Mouse (Mus musculus) gastrocnemius, postnatal 10 days (tissue): ENCODE measurements around the gene Tmem132a. TPM values are rescaled to one million over a fixed set of nuclear protein-coding genes. Genes with fewer than 3 reads are reported as not detected.

Source experiments
- DNase-seq: peaks from one replicate; pipeline ENCODE4 v3.0.0; 2021; ENCODE audit warnings: mixed read lengths
- total RNA-seq, 2 experiments: library from RNA; stranded (reverse); gene quantifications; 2 replicates each; pipeline ENCODE4 v1.2.3; 2021

The Tmem132a gene
- total RNA-seq, 2 experiments from 2014 or later, result 26.9 to 29.9 TPM

DNA sequence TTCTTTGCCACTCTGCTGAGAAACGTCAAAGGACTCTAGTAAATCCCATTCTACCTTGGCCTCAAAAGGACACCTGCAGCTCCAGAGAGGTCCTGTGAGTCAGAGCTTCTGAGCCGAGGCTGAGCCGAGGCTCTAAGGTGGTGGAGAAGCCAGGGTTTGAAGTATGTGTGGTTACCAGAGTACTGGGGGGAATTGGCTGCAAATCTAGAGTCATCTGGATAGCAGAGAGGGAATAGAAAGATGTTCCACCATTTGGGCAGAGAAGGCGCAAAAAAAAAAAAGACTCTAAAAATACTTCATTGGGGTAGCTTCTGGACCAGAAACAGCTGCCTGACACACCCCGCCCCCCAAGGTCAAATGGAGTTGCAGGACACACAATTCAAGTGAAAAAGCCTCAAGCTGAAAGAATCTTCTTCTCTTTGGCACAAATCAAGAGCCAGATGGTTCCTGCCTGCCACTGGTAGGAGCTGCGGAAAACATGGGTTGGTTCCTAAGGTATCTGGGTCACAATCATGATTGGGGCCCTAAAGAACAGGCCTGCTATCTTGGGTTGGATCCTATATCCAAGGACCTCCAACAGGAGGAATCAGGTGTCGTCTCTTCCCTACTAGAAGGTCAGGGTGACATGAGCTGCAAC is 8.6 kb upstream of the Tmem132a start:
- DNase-seq, result no peak

DNA sequence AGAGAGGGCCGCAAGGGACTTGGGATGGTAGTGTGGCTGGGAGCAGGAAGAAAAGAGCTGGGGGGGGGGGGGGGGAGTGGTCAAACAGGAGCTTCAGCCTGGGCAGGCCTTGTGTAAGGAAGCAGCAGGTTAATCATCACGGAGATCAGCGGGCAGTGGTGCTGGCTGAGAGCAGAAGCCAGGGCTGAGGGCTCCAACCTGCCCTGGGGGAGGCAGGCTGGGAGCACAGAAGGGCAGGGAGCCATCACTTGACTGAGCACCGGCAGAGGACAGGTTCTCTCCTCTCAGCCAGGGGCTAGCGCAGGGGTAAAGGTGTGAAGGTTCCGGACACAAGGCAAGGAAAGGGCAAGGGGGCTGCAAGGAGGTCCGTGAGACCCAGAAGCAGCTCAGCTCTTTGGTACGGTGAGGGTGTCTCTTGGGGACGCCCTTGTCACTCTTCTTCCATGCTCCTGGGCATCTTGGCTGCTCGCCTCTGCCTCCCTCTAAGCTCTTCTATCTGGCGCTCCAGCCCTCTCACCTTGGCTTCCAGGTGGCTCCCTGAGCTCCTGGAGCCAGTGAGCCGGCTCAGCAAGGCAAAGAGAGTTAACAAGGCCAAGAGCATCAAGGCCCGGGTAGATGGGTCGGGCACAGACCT is 1.7 kb upstream of the Tmem132a start:
- no peak for DNase-seq

- no peak for DNase-seq
Observed at GRCm38 (mm10) chr19:10870676-10871075, 936 bp upstream of the Tmem132a start.

- DNase-seq, result peak; percentile 76
Observed at GRCm38 (mm10) chr19:10869241-10869885, 377 bp downstream of the Tmem132a start.

- DNase-seq, result no peak
Observed at GRCm38 (mm10) chr19:10868623-10869141, 1.1 kb downstream of the Tmem132a start.

DNA sequence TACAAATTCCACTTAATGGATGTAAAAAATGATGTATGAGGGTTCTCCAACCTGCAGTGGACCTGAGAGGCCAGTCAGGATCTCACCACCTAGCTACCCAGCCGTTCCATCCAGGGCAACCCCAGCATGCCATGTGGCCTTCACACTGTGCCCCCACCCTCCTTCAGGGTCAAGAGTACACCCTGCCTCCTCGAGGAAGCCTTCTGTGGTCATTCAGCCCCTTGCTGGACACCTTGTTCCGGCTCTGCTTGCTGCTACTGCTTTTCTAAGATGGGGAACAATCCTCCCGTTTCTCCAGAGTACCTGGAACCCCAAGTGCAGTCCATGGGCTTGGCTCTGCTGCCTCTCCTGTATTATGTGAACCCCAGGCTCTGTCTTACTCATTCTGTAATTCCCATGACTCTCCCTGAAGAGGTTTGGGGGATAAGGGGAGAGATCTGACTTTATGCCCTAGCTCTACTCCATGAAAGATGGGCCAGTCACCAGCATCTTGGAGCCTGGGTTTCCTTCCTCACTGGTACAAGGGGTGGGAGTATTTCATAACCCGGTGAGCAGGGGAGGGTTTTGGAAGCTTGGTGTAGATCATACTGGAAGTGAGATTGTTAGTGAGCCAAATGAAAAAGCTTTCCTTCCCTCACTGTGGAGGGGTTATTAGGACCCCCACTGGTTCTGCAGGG is 1.7 kb downstream of the Tmem132a start:
- DNase-seq, result no peak

DNA sequence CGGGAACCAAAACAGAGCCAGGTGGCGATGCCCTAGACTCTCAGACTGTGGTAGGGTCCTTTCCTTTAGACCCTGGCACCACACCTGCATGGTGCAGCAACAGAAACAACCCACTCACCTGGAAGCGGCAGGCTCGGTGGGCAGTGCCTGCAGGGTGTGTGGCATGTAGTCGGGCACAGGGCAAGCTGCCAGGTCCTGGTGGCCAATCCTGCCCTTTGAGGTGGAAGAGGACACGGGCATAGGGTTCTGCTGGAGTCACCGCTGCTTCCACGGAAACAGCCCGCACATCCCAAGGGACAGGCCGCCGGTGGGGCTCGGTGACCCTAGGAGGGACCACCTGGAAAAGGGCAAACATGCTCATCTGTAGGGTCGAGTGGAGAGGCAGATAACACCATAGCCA is 3.4 kb downstream of the Tmem132a start:
- DNase-seq, result no peak

DNA sequence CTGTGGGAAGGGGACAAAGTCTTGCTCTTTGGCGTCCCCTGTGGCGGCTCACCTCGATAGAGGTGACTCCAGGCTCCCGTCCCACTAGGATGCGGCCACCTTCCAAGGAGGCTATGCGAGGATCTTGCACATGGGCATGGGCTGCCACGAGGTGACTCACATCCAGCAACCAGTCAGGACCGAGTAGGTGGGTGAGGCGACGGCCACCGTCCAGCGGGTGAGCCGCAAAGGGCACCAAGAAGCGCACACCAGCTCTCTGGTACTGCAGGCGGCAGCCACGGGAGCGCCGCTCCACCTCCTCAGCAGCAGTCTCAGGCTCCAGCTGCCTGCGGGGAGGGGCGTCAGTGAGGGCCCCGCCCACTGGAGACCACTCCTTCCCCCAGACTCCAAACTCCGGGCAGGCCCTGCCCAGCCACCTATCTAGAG is 9.7 kb downstream of the Tmem132a start:
- no peak for DNase-seq

DNA sequence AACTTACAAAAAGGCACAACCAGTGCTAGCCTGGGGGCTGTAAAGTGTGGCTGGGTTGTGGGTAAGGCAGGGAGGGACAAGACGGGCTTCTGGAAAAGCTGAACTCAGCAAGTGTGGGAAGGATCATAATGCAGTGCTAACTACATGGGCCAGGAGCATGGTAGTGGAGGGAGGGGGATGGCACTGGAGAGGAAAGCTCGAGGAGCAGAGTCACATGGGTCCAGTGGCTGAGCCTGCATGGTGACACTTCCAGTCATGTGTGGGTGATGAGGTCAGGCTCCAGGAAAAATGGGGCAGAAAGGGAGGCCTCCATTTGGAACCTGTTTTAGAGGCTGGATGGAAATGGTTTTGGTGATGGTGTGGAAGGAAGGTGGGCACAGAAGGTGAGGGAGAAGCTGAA is 13.2 kb downstream of the Tmem132a start:
- DNase-seq, result no peak

DNA sequence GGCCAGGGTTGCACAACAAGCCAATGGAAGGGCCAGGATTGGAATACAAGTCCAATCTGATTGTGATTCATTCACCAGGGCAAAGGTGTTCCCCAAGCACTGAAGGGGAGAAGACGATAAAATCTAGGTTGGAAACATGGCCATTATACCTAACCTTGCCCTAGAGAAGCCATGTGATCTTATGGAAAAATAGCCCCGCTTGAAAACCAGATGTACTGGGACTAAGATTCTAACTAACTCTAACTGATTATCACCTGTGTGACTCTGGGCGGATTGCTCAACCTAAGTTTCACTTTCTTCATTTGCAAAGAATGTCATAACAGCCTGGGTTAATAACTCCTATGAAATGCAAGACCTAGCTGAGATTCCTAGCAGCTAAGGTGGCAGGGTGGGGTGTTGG is 14.3 kb downstream of the Tmem132a start:
- DNase-seq, result no peak

GRCm38 (mm10) chr19:10847311-10848087 is 22.2 kb downstream of the Tmem132a start:
- DNase-seq, result peak; percentile 55

GRCm38 (mm10) chr19:10846150-10846549 is 23.6 kb downstream of the Tmem132a start:
- no peak for DNase-seq

GRCm38 (mm10) chr19:10845454-10845853 is 24.3 kb downstream of the Tmem132a start:
- no peak for DNase-seq

GRCm38 (mm10) chr19:10844206-10844605 is 25.5 kb downstream of the Tmem132a start:
- DNase-seq, result no peak

GRCm38 (mm10) chr19:10842914-10843313 is 26.8 kb downstream of the Tmem132a start:
- no peak for DNase-seq

GRCm38 (mm10) chr19:10841721-10842626 is 27.8 kb downstream of the Tmem132a start:
- no peak for DNase-seq

GRCm38 (mm10) chr19:10839010-10839892 is 30.5 kb downstream of the Tmem132a start, which contains the start of gene Slc15a3:
Gene Slc15a3, plus strand, starts transcription at chr19:10839727.
- DNase-seq, result no peak

GRCm38 (mm10) chr19:10835671-10836070 is 34.1 kb downstream of the Tmem132a start:
- DNase-seq, result no peak

DNA sequence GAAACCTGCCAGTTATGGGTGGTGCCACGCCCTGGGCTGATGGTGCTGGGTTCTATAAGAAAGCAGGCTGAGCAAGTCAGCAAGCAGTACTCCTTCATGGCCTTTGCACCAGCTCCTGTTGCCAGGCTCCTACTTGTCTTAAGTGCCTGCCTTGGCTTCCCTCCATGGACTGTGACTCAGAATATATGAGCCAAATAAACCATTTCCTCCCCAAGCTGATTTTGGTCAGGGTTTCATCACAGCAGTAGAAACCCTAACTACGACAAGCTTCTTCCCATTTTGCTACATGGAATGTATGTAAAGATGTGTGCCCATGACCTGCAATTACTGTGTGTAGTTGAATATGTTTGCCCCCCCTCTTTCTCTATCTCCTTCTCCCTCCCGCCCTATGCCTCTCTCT is 36.1 kb downstream of the Tmem132a start:
- no peak for DNase-seq

DNA sequence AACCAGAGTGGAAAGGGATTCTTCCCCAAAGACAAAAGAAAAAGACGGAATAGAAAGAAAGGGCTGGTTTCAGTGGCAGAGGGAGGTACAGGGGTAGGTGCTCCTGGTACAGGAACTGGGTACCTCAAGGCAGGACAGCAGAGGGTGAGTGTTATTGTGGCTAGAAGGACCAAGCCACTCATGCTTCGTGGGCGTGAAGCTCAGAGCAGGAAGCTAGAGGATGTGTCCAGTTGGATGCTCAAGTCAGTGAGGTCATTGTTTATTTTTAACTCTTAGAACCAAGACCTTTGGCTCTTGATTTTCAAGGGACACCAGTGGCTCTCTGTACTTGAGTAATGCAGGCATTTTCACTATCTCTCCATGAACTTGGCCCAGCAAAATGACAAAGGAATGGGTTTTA is 37.7 kb downstream of the Tmem132a start:
- DNase-seq, result no peak
